Mouse (Mus musculus): ENCODE results near the gene Pawr. TPM values are rescaled to one million over a fixed set of nuclear protein-coding genes. Genes with fewer than 3 reads are reported as not detected.

Gene Pawr
- polyA plus RNA-seq, 1 experiment = 2.2 TPM

DNA sequence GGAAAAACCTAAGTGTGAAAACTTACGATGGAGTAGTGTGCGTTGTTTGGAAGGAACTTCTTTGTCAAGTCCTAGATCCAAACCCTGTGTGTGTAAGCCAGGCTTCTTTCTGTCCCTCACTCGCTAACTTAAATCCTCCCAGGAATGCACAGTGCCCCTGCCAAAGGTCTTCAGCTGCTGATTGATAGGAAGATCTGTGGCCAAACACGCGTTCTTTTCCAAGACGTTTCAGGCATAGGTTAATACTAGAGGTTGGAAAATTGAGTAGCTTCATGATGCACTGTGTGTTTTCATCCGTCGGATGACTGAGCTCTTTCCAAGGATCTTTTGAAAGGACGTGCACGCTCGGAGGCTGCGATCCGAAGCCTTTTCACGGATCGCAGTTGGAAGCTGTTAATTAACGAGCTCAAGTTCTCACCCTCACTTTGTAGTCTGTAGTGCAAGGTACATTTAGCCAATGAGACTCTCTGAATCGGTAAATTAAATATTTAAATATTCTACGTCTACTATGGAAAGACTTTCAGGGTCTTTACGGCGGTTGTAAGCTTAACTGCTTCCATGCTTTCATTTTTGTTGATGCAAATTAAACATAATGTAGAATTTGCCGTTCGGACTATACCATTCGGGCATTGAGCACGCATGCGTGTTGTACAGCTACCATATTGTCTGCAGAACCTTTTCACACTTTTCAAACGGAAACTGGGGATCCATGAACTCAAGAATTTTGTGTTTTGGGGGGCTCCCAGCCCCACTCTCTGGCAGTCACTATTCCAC lies 33.2 kb downstream of the Pawr start:
- H3K9me3 ChIP-seq = peaks cover 34% of the 10 kb centered on the region
- H3K36me3 ChIP-seq (replicated peaks; ENCODE audit: low read length) = no peaks in the 10 kb centered on the region
- no peak overlapping the region for H3K4me3 ChIP-seq (replicated peaks)
- H3K27me3 ChIP-seq (replicated peaks) = no peaks in the 10 kb centered on the region
- no peaks in the 10 kb centered on the region for H3K4me1 ChIP-seq
- TF ChIP-seq GATA1 (IDR thresholded peaks at IDR 0.05; ENCODE audit: borderline replicate concordance, low read length) (no peak), FLI1 (IDR thresholded peaks at IDR 0.05; ENCODE audit: low read length) (no peak)

DNA sequence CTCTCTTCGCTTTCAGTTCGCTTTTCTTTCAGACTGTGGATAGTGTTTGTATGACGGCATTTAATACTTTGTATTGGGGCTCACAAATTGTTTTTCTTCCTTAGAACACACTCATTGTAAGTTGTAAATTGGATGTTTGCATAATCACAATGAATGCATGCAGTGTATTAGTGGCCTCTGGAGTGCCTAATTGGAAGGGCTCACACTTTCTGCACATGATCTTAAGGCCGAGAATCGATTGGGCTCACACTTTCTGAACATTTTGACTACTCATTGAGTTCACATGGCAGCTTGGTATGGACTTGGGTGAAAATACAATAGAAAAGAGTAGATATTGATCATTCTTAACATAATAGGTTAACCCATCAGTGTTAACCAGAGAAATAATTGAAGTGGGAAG lies 34.3 kb downstream of the Pawr start:
- no peak overlapping the region for H3K4me3 ChIP-seq (replicated peaks)
- no peaks in the 10 kb centered on the region for H3K27me3 ChIP-seq (replicated peaks)
- no peak for TF ChIP-seq GATA1 (IDR thresholded peaks at IDR 0.05; ENCODE audit: borderline replicate concordance, low read length)
- no peak for TF ChIP-seq FLI1 (IDR thresholded peaks at IDR 0.05; ENCODE audit: low read length)
- H3K36me3 ChIP-seq (replicated peaks; ENCODE audit: low read length) = no peaks in the 10 kb centered on the region
- no peaks in the 10 kb centered on the region for H3K4me1 ChIP-seq
- H3K9me3 ChIP-seq = peaks cover 35% of the 10 kb centered on the region

DNA sequence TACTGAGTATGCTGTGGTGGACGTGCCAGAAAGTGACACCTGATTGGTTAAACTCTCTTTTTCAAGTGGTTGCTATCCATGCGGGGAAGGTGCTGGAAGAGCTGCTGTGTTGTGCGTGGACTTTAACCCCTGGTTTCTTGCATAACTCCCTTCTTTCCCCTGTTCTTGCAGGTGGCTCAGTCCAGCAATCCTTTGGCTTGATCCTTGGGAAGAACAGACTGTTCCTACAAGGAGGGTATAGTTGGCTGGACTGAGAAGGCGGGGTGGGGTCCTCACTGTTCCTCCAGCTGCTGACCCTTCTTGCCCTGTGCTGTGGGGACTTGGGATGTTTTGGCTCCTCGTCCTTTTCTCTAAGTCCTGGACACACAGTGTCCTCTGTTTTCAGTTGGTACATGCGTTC lies 36.4 kb downstream of the Pawr start:
- TF ChIP-seq FLI1 (IDR thresholded peaks at IDR 0.05; ENCODE audit: low read length) = no peak
- TF ChIP-seq GATA1 (IDR thresholded peaks at IDR 0.05; ENCODE audit: borderline replicate concordance, low read length) = no peak
- no peak overlapping the region for H3K4me3 ChIP-seq (replicated peaks)
- H3K4me1 ChIP-seq = no peaks in the 10 kb centered on the region
- H3K9me3 ChIP-seq = peaks cover 34% of the 10 kb centered on the region
- no peaks in the 10 kb centered on the region for H3K36me3 ChIP-seq (replicated peaks; ENCODE audit: low read length)
- no peaks in the 10 kb centered on the region for H3K27me3 ChIP-seq (replicated peaks)

DNA sequence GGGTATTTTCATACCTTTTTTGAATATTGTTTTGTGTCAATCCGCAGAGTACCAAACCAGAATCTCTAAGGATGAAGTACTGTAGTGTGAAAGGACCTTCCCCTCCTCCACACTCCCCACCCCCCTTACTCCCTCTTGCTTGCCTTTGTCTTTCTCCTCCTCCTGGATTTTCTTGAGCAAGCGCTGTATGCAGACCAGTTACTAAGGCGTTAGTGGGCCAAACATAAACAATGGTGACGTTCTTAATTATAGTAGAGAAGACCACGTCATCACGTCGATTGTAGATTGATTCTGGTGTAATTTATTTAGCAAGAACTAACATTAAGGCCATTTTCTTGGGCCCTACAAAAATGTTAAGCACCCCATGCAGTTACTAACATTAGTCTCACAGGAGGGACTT lies 40.3 kb downstream of the Pawr start:
- H3K27me3 ChIP-seq (replicated peaks) = no peaks in the 10 kb centered on the region
- H3K9me3 ChIP-seq = peaks cover 34% of the 10 kb centered on the region
- H3K36me3 ChIP-seq (replicated peaks; ENCODE audit: low read length) = no peaks in the 10 kb centered on the region
- no peak overlapping the region for H3K4me3 ChIP-seq (replicated peaks)
- no peaks in the 10 kb centered on the region for H3K4me1 ChIP-seq
- TF ChIP-seq GATA1 (IDR thresholded peaks at IDR 0.05; ENCODE audit: borderline replicate concordance, low read length) (no peak), FLI1 (IDR thresholded peaks at IDR 0.05; ENCODE audit: low read length) (no peak)

DNA sequence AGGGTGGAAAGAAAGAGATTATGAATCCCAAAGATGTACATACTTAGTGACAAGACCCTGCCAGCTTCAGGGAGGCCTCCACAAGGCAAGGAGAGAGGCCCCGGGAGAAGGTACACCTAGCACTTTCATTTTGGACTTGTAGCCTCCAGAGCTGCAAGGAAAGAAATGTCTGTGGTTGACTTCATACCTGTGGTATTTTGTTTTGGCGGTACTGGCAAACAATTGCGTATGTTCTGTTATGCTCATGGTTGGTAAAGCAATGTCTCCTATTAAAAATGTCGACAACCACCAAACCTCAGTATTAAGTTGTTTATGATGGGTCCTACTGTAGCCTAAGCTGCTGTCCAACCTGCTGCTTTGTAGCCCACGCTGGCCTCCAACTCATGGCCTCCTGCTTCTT lies 40.9 kb downstream of the Pawr start:
- H3K9me3 ChIP-seq = peaks cover 39% of the 10 kb centered on the region
- no peak overlapping the region for H3K4me3 ChIP-seq (replicated peaks)
- H3K36me3 ChIP-seq (replicated peaks; ENCODE audit: low read length) = no peaks in the 10 kb centered on the region
- H3K4me1 ChIP-seq = no peaks in the 10 kb centered on the region
- no peak for TF ChIP-seq FLI1 (IDR thresholded peaks at IDR 0.05; ENCODE audit: low read length)
- no peak for TF ChIP-seq GATA1 (IDR thresholded peaks at IDR 0.05; ENCODE audit: borderline replicate concordance, low read length)
- H3K27me3 ChIP-seq (replicated peaks) = no peaks in the 10 kb centered on the region

DNA sequence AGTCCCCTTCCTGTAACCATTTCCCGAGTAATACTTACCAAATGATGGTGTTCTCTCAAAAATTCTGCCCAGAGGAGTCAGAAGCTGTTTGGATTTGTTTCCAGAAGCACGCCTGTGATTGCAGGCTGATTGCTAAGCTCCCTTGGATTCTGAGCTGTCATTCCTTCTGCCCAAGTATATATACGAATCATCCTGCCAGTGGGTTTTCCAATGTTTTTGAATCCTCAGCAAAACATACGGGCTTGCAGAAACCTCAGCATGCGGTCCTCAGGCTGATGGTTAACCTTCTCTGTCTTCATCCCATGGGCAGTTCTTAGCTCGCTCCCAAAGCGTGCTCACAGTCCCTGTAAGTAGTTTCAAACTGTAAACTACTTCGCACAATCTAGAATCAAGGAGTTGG lies 43.9 kb downstream of the Pawr start:
- Histone ChIP-seq H3K9me3 (peaks cover 38% of the 10 kb centered on the region), H3K4me3 (replicated peaks) (no peak overlapping the region), H3K36me3 (replicated peaks; ENCODE audit: low read length) (no peaks in the 10 kb centered on the region), H3K4me1 (no peaks in the 10 kb centered on the region), H3K27me3 (replicated peaks) (no peaks in the 10 kb centered on the region)
- TF ChIP-seq GATA1 (IDR thresholded peaks at IDR 0.05; ENCODE audit: borderline replicate concordance, low read length) (no peak), FLI1 (IDR thresholded peaks at IDR 0.05; ENCODE audit: low read length) (no peak)

DNA sequence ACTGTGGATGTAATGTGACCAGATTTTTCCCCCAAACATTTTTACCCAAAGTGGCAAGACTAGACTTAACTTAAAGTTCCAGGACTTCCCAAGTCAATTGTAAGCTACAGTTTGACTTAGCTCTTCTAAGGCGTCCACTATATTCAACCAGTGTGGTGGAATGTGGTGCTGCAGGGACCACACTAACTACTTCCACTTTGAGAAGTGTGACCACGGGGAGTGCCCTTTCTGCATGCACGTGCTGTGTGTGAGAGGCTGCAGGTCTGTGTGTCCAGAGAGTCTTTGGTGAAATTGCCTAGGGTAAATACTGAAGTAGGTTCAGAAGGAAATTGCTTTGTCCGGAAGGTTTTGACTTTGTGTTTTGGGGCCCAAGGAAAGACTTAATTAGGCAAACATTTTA lies 44.4 kb downstream of the Pawr start:
- Histone ChIP-seq H3K4me1 (no peaks in the 10 kb centered on the region), H3K4me3 (replicated peaks) (no peak overlapping the region), H3K27me3 (replicated peaks) (no peaks in the 10 kb centered on the region), H3K36me3 (replicated peaks; ENCODE audit: low read length) (no peaks in the 10 kb centered on the region), H3K9me3 (peaks cover 36% of the 10 kb centered on the region)
- no peak for TF ChIP-seq FLI1 (IDR thresholded peaks at IDR 0.05; ENCODE audit: low read length)
- TF ChIP-seq GATA1 (IDR thresholded peaks at IDR 0.05; ENCODE audit: borderline replicate concordance, low read length) = no peak

DNA sequence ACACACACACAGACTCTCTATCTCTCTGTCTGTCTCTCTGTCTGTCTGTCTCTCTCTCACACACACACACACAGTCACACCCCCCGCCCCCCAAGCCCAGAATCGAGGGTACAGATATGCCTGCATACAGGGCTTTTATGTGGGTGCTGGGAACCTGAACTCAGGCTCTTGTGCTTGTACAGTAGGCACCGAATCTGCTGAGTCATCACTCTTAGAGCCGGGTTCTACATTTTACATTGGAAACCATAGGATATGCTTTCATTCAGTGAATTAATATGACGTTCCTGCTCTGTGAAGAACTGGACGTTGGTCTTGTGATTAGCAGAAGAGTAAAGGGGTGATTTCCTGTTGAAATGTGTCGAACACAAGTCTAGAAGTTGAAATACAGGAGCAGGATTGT lies 45.4 kb downstream of the Pawr start:
- Histone ChIP-seq H3K27me3 (replicated peaks) (no peaks in the 10 kb centered on the region), H3K36me3 (replicated peaks; ENCODE audit: low read length) (no peaks in the 10 kb centered on the region), H3K4me1 (no peaks in the 10 kb centered on the region), H3K9me3 (peaks cover 37% of the 10 kb centered on the region), H3K4me3 (replicated peaks) (no peak overlapping the region)
- TF ChIP-seq GATA1 (IDR thresholded peaks at IDR 0.05; ENCODE audit: borderline replicate concordance, low read length) (no peak), FLI1 (IDR thresholded peaks at IDR 0.05; ENCODE audit: low read length) (no peak)

DNA sequence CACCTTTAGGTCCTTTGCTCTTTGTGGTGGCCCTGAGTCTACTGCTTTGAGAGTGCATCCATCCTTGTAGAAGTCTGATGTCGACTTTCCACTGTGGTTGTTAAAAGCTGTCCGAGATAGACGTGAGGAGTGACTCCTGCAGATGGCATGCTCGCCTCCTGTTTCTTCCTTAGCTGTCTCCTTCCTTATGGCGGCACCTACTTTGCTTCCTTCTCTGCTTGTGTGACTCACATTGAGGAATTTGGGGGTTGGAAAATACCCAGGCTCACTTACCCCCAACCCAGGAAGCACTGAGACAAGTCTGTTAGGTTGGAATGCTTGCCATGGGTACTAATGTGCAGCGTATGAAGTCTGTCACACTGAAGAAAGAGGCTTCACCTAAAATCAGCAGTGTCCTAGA lies 46.1 kb downstream of the Pawr start:
- H3K9me3 ChIP-seq = peaks cover 37% of the 10 kb centered on the region
- H3K4me3 ChIP-seq (replicated peaks) = no peak overlapping the region
- no peaks in the 10 kb centered on the region for H3K4me1 ChIP-seq
- no peaks in the 10 kb centered on the region for H3K36me3 ChIP-seq (replicated peaks; ENCODE audit: low read length)
- TF ChIP-seq GATA1 (IDR thresholded peaks at IDR 0.05; ENCODE audit: borderline replicate concordance, low read length) (no peak), FLI1 (IDR thresholded peaks at IDR 0.05; ENCODE audit: low read length) (no peak)
- H3K27me3 ChIP-seq (replicated peaks) = no peaks in the 10 kb centered on the region

DNA sequence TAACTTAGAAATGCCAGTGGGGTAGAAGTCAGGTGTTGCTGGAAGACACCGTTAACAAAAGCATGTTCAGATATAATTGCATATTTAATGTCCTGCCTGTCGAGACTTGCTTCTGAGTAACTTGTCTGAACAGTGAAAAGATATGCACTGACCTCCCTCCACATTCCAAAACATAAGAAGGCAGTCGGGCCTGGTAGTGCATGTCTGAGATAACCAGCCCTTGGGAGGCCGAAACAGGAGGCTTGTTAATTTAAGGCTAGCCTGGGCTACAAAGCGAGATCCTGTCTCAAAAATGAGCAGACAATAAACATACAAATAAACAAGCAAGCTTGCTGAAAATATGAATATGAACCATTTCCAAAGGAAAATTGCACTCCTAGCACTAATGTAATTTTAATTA lies 46.6 kb downstream of the Pawr start:
- Histone ChIP-seq H3K36me3 (replicated peaks; ENCODE audit: low read length) (no peaks in the 10 kb centered on the region), H3K4me3 (replicated peaks) (no peak overlapping the region), H3K4me1 (no peaks in the 10 kb centered on the region), H3K9me3 (peaks cover 35% of the 10 kb centered on the region), H3K27me3 (replicated peaks) (no peaks in the 10 kb centered on the region)
- TF ChIP-seq FLI1 (IDR thresholded peaks at IDR 0.05; ENCODE audit: low read length) = no peak
- no peak for TF ChIP-seq GATA1 (IDR thresholded peaks at IDR 0.05; ENCODE audit: borderline replicate concordance, low read length)

Measured in megakaryocyte, embryonic 14.5 days (primary cell).